Mouse (Mus musculus): ENCODE measurements around the gene Trp53i13. TPM values are rescaled to one million over a fixed set of nuclear protein-coding genes. Genes with fewer than 3 reads are reported as not detected.

The Trp53i13 gene
- total RNA-seq, 2 experiments from 2014 or later: 1.8 to 2.5 TPM

- ATAC-seq (replicated peaks; ENCODE audit: poor library complexity, severe bottlenecking): no peak
Measured at GRCm38 (mm10) chr11:77464684-77465083, 51.1 kb downstream of the Trp53i13 start.

DNA sequence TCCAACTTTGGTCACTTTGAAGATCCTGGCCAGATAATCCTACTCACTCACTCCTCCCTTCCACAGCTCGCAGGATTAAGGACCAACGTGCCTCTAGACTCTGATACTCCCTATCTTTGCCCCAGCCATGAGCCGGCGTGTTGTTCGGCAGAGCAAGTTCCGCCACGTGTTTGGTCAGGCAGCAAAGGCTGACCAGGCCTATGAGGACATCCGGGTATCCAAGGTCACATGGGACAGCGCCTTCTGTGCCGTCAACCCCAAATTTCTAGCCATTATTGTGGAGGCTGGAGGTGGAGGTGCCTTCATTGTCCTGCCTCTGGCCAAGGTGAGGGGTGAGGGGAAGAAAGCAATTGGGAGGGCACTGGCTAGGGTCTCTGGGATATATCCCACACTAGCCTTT lies 52.0 kb downstream of the Trp53i13 start:
- no peak for ATAC-seq (replicated peaks; ENCODE audit: poor library complexity, severe bottlenecking)

GRCm38 (mm10) chr11:77463101-77463445 lies 52.7 kb downstream of the Trp53i13 start:
- no peak for ATAC-seq (replicated peaks; ENCODE audit: poor library complexity, severe bottlenecking)

DNA sequence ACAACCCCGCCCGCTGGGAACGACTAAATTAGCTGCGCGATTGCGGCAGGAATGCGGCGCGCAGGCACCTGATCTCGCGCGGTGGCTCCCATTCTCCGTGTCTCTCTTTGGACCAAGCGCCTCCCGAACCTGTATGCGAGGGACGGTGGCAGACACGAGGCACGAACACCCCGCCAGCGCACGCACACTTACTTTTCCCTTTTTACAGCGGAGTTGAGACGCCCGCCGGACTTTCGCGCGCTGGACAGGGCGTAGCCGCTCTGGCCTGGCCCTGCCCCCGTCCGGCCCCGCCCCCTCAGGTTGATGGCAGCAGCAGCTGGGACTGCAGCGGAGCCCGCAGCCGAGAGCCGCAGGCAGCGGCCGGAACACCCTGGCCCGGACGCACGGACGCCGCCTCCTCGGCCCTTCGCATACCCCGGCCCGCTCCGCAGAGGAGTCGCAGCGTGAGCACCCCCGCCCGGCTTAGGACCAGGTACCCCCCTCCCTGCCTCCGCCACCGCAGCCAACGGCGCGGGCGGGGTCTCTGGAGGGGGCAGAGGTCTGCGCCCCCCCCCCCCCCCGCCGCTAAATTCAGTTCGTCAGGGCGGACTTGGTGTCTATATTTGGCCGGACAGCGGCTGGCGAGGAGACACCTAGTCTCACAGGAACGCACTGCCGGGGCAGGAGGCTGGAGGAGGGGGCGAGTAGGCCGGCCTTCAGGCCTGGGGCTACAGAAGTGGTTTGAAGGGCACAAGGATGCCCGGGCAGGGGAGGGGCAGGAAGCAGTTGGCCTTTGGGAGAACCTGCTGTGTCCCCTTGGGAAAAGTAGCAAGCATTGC lies 53.3 kb downstream of the Trp53i13 start, which contains the start of gene Coro6:
Coro6 (plus strand) TSS at position 129 of the 818 bp plus-strand sequence.
- ATAC-seq (replicated peaks; ENCODE audit: poor library complexity, severe bottlenecking): peak; percentile 66

DNA sequence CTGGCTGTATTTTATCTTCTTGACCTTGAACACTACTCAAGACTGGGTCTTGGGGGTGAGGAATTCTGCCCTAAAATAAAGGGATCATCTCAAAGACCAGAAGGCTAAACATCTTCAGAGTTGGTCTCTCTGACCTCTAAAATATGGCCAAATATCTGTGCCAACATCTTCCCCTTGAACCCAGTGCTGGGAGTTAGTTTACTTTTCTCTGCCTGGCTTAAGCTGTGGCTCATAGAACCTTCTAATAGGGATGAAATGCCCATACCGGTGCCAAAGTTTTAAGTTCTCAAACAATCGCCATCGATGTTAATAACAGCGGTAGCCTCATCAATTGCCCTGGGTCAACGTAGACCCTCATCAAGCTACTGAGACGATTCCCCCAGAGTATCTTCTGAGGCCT lies 53.9 kb downstream of the Trp53i13 start:
- ATAC-seq (replicated peaks; ENCODE audit: poor library complexity, severe bottlenecking): no peak

Other genes with a start within 250 kb of the Trp53i13 start
- gene Coro6, start 53.6 kb downstream of the Trp53i13 start, total RNA-seq (2014; fragmentation: Nextera tagmentation): not detected in 2 replicates
- gene Coro6, start 53.6 kb downstream of the Trp53i13 start, total RNA-seq (2017): not detected in 2 replicates
- 14.9 and 20.0 TPM in 2 replicates for gene Ankrd13b, start 26.3 kb downstream of the Trp53i13 start, total RNA-seq (2014; fragmentation: Nextera tagmentation)
- gene Ankrd13b, start 26.3 kb downstream of the Trp53i13 start, total RNA-seq (2017): 3.1 and 4.8 TPM in 2 replicates
- gene Git1, start 22.4 kb downstream of the Trp53i13 start, total RNA-seq (2014; fragmentation: Nextera tagmentation): 33.6 and 47.7 TPM in 2 replicates
- 10.3 and 16.4 TPM in 2 replicates for gene Git1, start 22.4 kb downstream of the Trp53i13 start, total RNA-seq (2017)
- gene Abhd15, start 859 bp downstream of the Trp53i13 start, total RNA-seq (2014; fragmentation: Nextera tagmentation): 3.4 and 9.6 TPM in 2 replicates
- gene Abhd15, start 859 bp downstream of the Trp53i13 start, total RNA-seq (2017): 2.6 and 3.6 TPM in 2 replicates
- gene Gm10392, start 3.2 kb upstream of the Trp53i13 start, total RNA-seq (2014; fragmentation: Nextera tagmentation): not detected in 2 replicates
- gene Gm10392, start 3.2 kb upstream of the Trp53i13 start, total RNA-seq (2017): 0.52 TPM in 1 of 2 replicates, not detected in the other
- 22.9 and 23.6 TPM in 2 replicates for gene Taok1, start 91.8 kb upstream of the Trp53i13 start, total RNA-seq (2014; fragmentation: Nextera tagmentation)
- 30.2 and 36.7 TPM in 2 replicates for gene Taok1, start 91.8 kb upstream of the Trp53i13 start, total RNA-seq (2017)
- gene Nufip2, start 170.2 kb upstream of the Trp53i13 start, total RNA-seq (2014; fragmentation: Nextera tagmentation): 60.5 and 62.3 TPM in 2 replicates
- 89.1 and 93.7 TPM in 2 replicates for gene Nufip2, start 170.2 kb upstream of the Trp53i13 start, total RNA-seq (2017)
- gene Cryba1, start 209.3 kb upstream of the Trp53i13 start, total RNA-seq (2014; fragmentation: Nextera tagmentation): not detected in 2 replicates
- not detected in 2 replicates for gene Cryba1, start 209.3 kb upstream of the Trp53i13 start, total RNA-seq (2017)
- gene Myo18a, start 247.3 kb upstream of the Trp53i13 start, total RNA-seq (2014; fragmentation: Nextera tagmentation): 31.9 and 49.3 TPM in 2 replicates
- gene Myo18a, start 247.3 kb upstream of the Trp53i13 start, total RNA-seq (2017): 62.6 and 66.5 TPM in 2 replicates